Mouse (Mus musculus): ENCODE results near the gene Dach1. TPM values are rescaled to one million over a fixed set of nuclear protein-coding genes. Genes with fewer than 3 reads are reported as not detected.

Dach1 gene
- 10.3 and 10.7 TPM in 2 replicates for polyA plus RNA-seq (2015; fragmentation: Nextera tagmentation; extraction: Ambion mirVana)

DNA sequence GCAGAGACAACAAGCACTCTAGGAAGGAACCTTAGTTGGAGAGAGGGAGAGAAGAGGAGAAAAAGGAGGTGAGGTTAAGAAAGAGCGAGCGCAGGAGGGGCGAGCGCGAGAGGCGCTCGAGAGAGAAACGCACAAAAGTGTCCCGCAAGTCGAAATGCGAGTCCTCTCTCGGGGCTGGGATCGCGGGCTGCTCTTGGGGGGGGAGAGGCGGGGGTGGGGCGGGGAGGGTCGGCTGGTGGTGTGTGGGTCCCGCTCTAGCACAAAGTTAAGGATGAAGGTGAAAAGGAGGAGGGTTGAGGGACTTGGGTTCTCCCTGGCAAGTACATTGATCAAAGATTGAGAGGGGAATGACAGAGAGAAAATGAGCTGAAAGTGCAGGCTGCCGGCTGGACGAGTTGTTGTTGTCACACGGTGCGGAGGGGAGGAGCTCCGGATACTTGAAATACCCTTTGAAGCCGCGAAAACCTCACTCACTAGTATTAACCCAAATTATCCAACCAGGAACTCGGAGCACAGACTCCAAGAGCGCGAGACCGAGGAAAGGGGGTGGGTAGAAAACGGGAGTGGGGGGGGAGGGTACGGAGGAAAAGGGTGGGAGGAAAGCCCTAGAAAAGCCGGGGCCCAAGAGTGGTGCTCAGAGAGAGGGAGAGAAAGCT lies at the start of gene Dach1:
Dach1 (minus strand) TSS at position 345 of the 656 bp plus-strand sequence.

All from neural tube, postnatal 0 days (tissue).